Mouse (Mus musculus) testis, adult 2 months (tissue): ENCODE data around the gene Kif1bp. TPM values are rescaled to one million over a fixed set of nuclear protein-coding genes. Genes with fewer than 3 reads are reported as not detected.

Experiments used
- H3K27ac ChIP-seq: fragments of 200-500 bp; 2 replicates; pipeline ENCODE4 v1.5.1; 2012; ENCODE audit warnings: low read depth, low read length; ENCODE audit not compliant: control insufficient read depth, insufficient read depth
- H3K27me3 ChIP-seq: fragments of 200-500 bp; 2 replicates; pipeline ENCODE4 v1.6.1; 2012; ENCODE audit warnings: mild to moderate bottlenecking, low read length, moderate library complexity; ENCODE audit not compliant: control insufficient read depth, insufficient read depth
- H3K36me3 ChIP-seq: fragments of 200-500 bp; 2 replicates; pipeline ENCODE4 v1.6.1; 2012; ENCODE audit warnings: mild to moderate bottlenecking, low read length; ENCODE audit not compliant: control insufficient read depth, insufficient read depth
- H3K4me1 ChIP-seq: fragments of 200-500 bp; 2 replicates; pipeline ENCODE4 v1.6.1; 2012; ENCODE audit warnings: low read length; ENCODE audit not compliant: control insufficient read depth, insufficient read depth
- H3K4me3 ChIP-seq: fragments of 200-500 bp; 2 replicates; pipeline ENCODE4 v1.5.1; 2012; ENCODE audit warnings: low read depth, mild to moderate bottlenecking, low read length, moderate library complexity, mixed read lengths; ENCODE audit not compliant: control insufficient read depth
- CTCF ChIP-seq: fragments of 200-500 bp; IDR thresholded peaks from 2 replicates; pipeline ENCODE4 v1.5.1; 2012; ENCODE audit warnings: low read depth, mild to moderate bottlenecking, inconsistent platforms, low read length, moderate library complexity; ENCODE audit not compliant: control insufficient read depth, insufficient read depth, insufficient replicate concordance
- POLR2A ChIP-seq: fragments of 200-500 bp; IDR thresholded peaks from 2 replicates; pipeline ENCODE4 v1.6.1; 2012; ENCODE audit warnings: low read depth, mild to moderate bottlenecking, inconsistent platforms, low read length, moderate library complexity; ENCODE audit not compliant: control insufficient read depth
- polyA plus RNA-seq: library from polyadenylated mRNA; depleted of rRNA; stranded (reverse); fragments of >200 nt; gene quantifications from 2 replicates; pipeline ENCODE4 v1.2.3, GENCODE M21; 2012

Kif1bp gene
- polyA plus RNA-seq, 1 experiment = 41.7 TPM

- H3K27me3 ChIP-seq = no peaks in the 10 kb centered on the region
- no peak overlapping the region for H3K27ac ChIP-seq
- H3K36me3 ChIP-seq = peaks cover 2% of the 10 kb centered on the region; the same call in 1 of the 2 replicates
- no peak overlapping the region for H3K4me3 ChIP-seq
- no peak for TF ChIP-seq CTCF
- TF ChIP-seq POLR2A = no peak
- no peaks in the 10 kb centered on the region for H3K4me1 ChIP-seq
Observed at GRCm38 (mm10) chr10:62555705-62556557, 22.3 kb downstream of the Kif1bp start.

- no peak for TF ChIP-seq POLR2A
- TF ChIP-seq CTCF = no peak
- no peaks in the 10 kb centered on the region for H3K36me3 ChIP-seq
- no peak overlapping the region for H3K27ac ChIP-seq
- no peaks in the 10 kb centered on the region for H3K27me3 ChIP-seq
- no peak overlapping the region for H3K4me3 ChIP-seq
- peaks cover 3% of the 10 kb centered on the region for H3K4me1 ChIP-seq
Observed at GRCm38 (mm10) chr10:62553611-62554091, 24.6 kb downstream of the Kif1bp start.

GRCm38 (mm10) chr10:62550787-62551300, 27.4 kb downstream of the Kif1bp start:
- no peak for TF ChIP-seq CTCF
- TF ChIP-seq POLR2A = no peak
- no peaks in the 10 kb centered on the region for H3K36me3 ChIP-seq
- no peaks in the 10 kb centered on the region for H3K27me3 ChIP-seq
- H3K27ac ChIP-seq = no peak overlapping the region
- H3K4me1 ChIP-seq = peaks cover 3% of the 10 kb centered on the region
- no peak overlapping the region for H3K4me3 ChIP-seq

GRCm38 (mm10) chr10:62549523-62550166, 28.6 kb downstream of the Kif1bp start:
- Histone ChIP-seq H3K4me3 (no peak overlapping the region; the same call in 1 of the 2 replicates), H3K36me3 (no peaks in the 10 kb centered on the region), H3K4me1 (peaks cover 3% of the 10 kb centered on the region), H3K27me3 (no peaks in the 10 kb centered on the region), H3K27ac (peak overlapping the region; percentile 12; the same call in 1 of the 2 replicates)
- peak; percentile 89; the same call in 1 of the 2 replicates for TF ChIP-seq CTCF
- no peak for TF ChIP-seq POLR2A

- Histone ChIP-seq H3K4me3 (no peak overlapping the region), H3K27me3 (no peaks in the 10 kb centered on the region), H3K4me1 (peaks cover 8% of the 10 kb centered on the region), H3K27ac (no peak overlapping the region), H3K36me3 (no peaks in the 10 kb centered on the region)
- TF ChIP-seq CTCF (no peak), POLR2A (no peak)
Observed at GRCm38 (mm10) chr10:62546441-62546840, 31.8 kb downstream of the Kif1bp start.

- TF ChIP-seq POLR2A = no peak
- no peaks in the 10 kb centered on the region for H3K27me3 ChIP-seq
- H3K4me1 ChIP-seq = peaks cover 8% of the 10 kb centered on the region
- H3K36me3 ChIP-seq = no peaks in the 10 kb centered on the region
- H3K4me3 ChIP-seq = no peak overlapping the region
- H3K27ac ChIP-seq = no peak overlapping the region
Observed at GRCm38 (mm10) chr10:62545759-62546158, 32.5 kb downstream of the Kif1bp start.

- Histone ChIP-seq H3K27ac (no peak overlapping the region), H3K4me1 (peaks cover 12% of the 10 kb centered on the region), H3K4me3 (no peak overlapping the region), H3K27me3 (no peaks in the 10 kb centered on the region), H3K36me3 (no peaks in the 10 kb centered on the region)
- no peak for TF ChIP-seq POLR2A
- no peak for TF ChIP-seq CTCF
Observed at GRCm38 (mm10) chr10:62544316-62544715, 33.9 kb downstream of the Kif1bp start.
